Mouse (Mus musculus) liver, adult (tissue): ENCODE measurements around the gene Orm3.

Source experiments
- GATA4 ChIP-seq: IDR thresholded peaks from 2 replicates; pipeline ENCODE4 v1.6.1; 2014; ENCODE audit warnings: mild to moderate bottlenecking, low read length; ENCODE audit not compliant: insufficient replicate concordance

Orm3 gene

GRCm38 (mm10) chr4:63355877-63356665 is at the start of gene Orm3:
Orm3 (plus strand) TSS chr4:63356162.
- no peak for TF ChIP-seq GATA4

DNA sequence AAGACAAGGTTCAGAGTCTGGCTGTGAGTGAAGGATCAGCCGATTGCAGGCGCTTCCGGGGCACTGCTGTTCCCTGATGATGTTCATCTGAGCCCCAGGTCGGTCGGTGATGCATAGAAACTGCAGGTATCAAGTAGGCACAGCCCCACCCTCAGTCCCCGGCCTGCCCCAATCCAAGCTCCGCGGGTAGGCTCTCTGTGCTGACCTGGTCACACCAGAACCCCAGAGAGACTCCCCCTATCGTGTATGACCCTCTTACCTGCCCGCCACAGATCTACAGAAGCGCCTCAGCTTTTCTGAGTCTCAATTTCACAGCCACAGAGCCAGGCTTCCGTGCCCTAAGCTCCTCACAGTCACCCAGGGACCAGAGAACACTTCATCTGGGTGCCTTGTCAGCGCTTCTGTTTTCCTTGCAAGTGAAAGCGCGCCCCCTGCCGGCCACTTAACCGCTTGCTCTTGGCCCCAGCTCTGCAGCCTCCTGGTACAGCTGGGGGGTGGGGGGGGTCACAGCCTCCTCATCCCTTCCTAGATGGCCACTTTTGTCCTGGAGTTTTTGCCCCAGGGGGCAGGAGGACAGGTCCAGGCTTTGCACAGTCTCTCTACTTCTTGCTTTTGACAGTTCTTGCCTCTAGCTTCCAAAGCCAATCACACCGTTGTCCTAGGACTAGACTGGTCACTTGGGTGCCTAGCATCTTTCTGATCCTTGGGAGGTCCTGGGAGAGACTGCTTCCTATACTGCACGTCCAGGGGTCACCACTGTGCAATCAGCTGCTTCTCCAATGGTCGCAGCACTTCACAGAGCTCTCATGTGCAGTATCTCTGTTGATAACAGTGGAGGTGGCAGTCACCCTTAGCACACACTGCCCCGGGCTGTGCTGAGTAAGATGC is 48.5 kb upstream of the Orm3 start:
- no peak for TF ChIP-seq GATA4

- TF ChIP-seq GATA4 = no peak
Measured at GRCm38 (mm10) chr4:63308316-63308715, 47.6 kb upstream of the Orm3 start.

- no peak for TF ChIP-seq GATA4
Measured at GRCm38 (mm10) chr4:63310247-63310855, 45.6 kb upstream of the Orm3 start.

- TF ChIP-seq GATA4 = no peak
Measured at GRCm38 (mm10) chr4:63311426-63311825, 44.5 kb upstream of the Orm3 start.

DNA sequence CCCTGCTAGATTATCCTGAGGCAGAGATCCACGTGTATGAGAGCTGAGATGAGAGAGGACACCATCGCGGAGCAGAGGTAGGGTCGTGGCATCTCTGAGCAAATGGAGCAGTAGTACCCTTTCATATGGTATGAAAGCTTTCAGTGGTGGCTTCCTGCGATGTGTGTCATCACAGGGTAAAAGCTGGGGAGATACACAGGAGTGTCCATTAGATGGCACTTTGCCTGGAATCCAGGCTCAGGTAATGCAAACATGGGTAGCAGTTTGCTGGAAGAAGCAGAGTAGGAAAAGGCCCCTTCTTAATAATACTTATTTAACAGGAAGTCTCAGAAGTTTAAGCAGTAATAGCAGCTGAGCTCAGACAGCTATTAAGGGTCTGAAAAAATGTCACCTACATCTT is 41.9 kb upstream of the Orm3 start:
- no peak for TF ChIP-seq GATA4

DNA sequence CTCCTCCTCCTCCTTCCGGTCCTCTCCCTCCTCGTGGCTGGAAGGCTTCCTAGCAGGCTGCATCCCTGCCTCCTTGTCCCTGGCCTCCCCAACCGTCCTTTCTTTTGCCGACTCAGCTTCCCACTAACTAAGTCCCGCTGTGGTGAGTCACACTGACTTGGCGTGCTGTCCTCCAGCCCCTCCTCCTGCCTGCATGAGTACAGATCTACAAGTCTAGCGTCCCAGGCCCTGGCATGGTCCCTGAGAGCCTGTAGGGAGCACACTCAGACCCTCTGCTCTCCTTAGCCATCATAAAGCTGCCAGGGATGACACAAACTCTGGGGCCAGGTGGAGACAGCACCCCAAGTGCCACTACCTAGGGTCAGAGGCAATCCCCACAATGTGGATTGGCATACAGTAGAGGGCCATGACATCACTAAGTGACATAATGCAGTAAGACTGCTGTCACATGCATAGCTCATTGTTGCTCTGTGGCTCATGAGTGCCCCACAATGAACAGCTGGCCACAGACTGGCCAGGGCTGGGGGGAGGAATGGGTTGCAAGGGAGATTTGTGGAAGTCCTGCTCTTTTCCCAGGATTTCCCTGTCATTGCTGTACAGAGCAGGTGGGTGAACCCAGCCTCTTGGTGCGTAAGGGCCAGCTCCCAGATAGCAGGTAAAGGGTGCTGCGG is 39.8 kb upstream of the Orm3 start:
- no peak for TF ChIP-seq GATA4

GRCm38 (mm10) chr4:63323275-63323815 is 32.6 kb upstream of the Orm3 start:
- no peak for TF ChIP-seq GATA4

DNA sequence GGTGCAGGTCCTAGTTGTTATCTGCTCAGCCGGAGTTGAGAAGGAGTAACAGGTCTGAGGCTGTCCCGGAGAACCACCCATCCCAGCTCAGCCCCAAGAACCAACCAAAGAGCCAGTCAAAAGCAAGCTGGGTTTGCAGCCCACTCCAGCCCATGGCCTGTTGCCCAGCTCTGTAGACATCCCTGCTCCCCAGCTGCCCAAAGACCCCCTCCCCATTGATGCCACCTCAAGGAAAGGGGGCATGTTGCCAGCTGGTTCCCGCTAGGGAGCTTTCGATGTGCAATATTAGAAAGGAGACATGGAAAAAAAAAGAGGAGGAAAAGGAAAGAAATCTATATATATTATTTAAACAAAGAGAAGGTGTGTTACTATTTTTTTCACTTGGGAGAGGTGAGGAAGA is 22.6 kb upstream of the Orm3 start:
- no peak for TF ChIP-seq GATA4

- TF ChIP-seq GATA4 = no peak
Measured at GRCm38 (mm10) chr4:63338414-63339076, 17.4 kb upstream of the Orm3 start.

- no peak for TF ChIP-seq GATA4
Measured at GRCm38 (mm10) chr4:63342491-63342890, 13.5 kb upstream of the Orm3 start.

- no peak for TF ChIP-seq GATA4
Measured at GRCm38 (mm10) chr4:63343608-63344007, 12.4 kb upstream of the Orm3 start.

GRCm38 (mm10) chr4:63344295-63344694 is 11.7 kb upstream of the Orm3 start, which contains the start of gene Orm1:
Orm1 (plus strand) TSS chr4:63344560.
- TF ChIP-seq GATA4 = no peak

DNA sequence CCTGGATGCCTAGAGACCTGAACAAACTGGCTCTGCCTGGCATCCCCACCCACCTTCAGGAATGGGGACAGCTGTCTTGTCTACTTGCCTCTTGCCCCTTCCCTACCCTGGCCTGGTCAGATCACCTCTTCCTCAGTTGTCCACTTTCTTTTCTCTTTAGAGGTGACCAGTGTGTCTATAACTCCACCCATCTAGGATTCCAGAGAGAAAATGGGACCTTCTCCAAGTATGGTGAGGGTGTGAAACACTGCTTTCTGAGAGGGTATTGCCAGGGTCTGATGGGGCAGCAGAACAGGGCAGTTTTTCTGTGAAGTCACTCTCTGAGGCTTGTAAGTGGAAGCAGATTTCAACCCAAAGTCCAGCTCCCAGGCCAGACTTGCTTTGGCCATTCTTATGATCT is 10.7 kb upstream of the Orm3 start:
- TF ChIP-seq GATA4 = no peak
